Mouse (Mus musculus) MEL (cell line): Measurements from ENCODE around the gene Csmd2. TPM values are rescaled to one million over a fixed set of nuclear protein-coding genes. Genes with fewer than 3 reads are reported as not detected.

ENCODE experiments used
- DNase-seq: peaks from one replicate; pipeline ENCODE4 v3.0.0; 2011; ENCODE audit warnings: low read depth, low spot score
- H3K27ac ChIP-seq: 2 replicates; pipeline ENCODE4 v1.5.1; 2012; ENCODE audit warnings: low read depth, mild to moderate bottlenecking, control low read depth, low read length, moderate library complexity; ENCODE audit not compliant: control insufficient read depth
- H3K27me3 ChIP-seq, 2 experiments: fragments of 150-350 bp in 1 of 2; sonication (generic) in 1 of 2; 2 replicates each; pipeline ENCODE4 v1.6.1; 2012; ENCODE audit warnings: low read length in 2 of 2, mild to moderate bottlenecking in 2 of 2, improper control_type of control experiment in 1 of 2, moderate library complexity in 1 of 2; ENCODE audit not compliant: insufficient read depth in 2 of 2, control insufficient read depth in 1 of 2
- H3K36me3 ChIP-seq, 2 experiments: 2 replicates each; pipeline ENCODE4 v1.6.1; 2012 to 2014; ENCODE audit warnings: low read length in 2 of 2, improper control_type of control experiment in 1 of 2, inconsistent platforms in 1 of 2, mild to moderate bottlenecking in 1 of 2; ENCODE audit not compliant: insufficient read depth in 2 of 2, control insufficient read depth in 1 of 2
- H3K4me1 ChIP-seq, 2 experiments: fragments of 150-350 bp in 1 of 2; sonication (generic) in 1 of 2; 2 replicates each; pipeline ENCODE4 v1.6.1; 2012; ENCODE audit warnings: low read length in 2 of 2, improper control_type of control experiment in 1 of 2, mild to moderate bottlenecking in 1 of 2; ENCODE audit not compliant: insufficient read depth in 2 of 2, control insufficient read depth in 1 of 2
- H3K4me3 ChIP-seq, 2 experiments: fragments of 150-350 bp in 1 of 2; sonication (generic) in 1 of 2; 2 replicates each; pipeline ENCODE4 v1.5.1; 2012; ENCODE audit warnings: low read depth in 2 of 2, low read length in 2 of 2, mild to moderate bottlenecking in 2 of 2, moderate library complexity in 2 of 2, control low read depth in 1 of 2, improper control_type of control experiment in 1 of 2; ENCODE audit not compliant: control insufficient read depth in 1 of 2, insufficient read depth in 1 of 2
- H3K79me2 ChIP-seq: 2 replicates; pipeline ENCODE4 v1.6.1; 2012; ENCODE audit warnings: mild to moderate bottlenecking, low read length, moderate library complexity; ENCODE audit not compliant: control insufficient read depth, poor library complexity, insufficient read depth
- H3K9ac ChIP-seq: 2 replicates; pipeline ENCODE4 v1.6.1; 2012; ENCODE audit warnings: low read depth, mild to moderate bottlenecking, control low read depth, low read length, moderate library complexity; ENCODE audit not compliant: control insufficient read depth, poor library complexity, severe bottlenecking
- H3K9me3 ChIP-seq: fragments of 150-350 bp; sonication (generic); replicated peaks from 2 replicates; pipeline ENCODE4 v1.6.1; 2012; ENCODE audit warnings: mild to moderate bottlenecking, low read length, improper control_type of control experiment, moderate library complexity; ENCODE audit not compliant: insufficient read depth
- BHLHE40 ChIP-seq: IDR thresholded peaks from 2 replicates; pipeline ENCODE4 v1.6.1; 2012; ENCODE audit warnings: low read depth, mild to moderate bottlenecking, inconsistent platforms, low read length, improper control_type of control experiment, borderline replicate concordance
- CHD1 ChIP-seq: IDR thresholded peaks from 2 replicates; pipeline ENCODE4 v1.6.1; 2012; ENCODE audit warnings: low read depth, mild to moderate bottlenecking, inconsistent platforms, low read length, improper control_type of control experiment
- MAFK ChIP-seq: IDR thresholded peaks from 2 replicates; pipeline ENCODE4 v1.6.1; 2011; ENCODE audit warnings: low read depth, mild to moderate bottlenecking, low read length, improper control_type of control experiment, borderline replicate concordance
- MAZ ChIP-seq: IDR thresholded peaks from 2 replicates; pipeline ENCODE4 v1.6.1; 2012; ENCODE audit warnings: low read depth, mild to moderate bottlenecking, inconsistent platforms, low read length, improper control_type of control experiment
- MYB ChIP-seq: IDR thresholded peaks from 2 replicates; pipeline ENCODE4 v1.6.1; 2011; ENCODE audit warnings: mild to moderate bottlenecking, low read depth, low read length, improper control_type of control experiment
- NRF1 ChIP-seq: IDR thresholded peaks from 2 replicates; pipeline ENCODE4 v1.6.1; 2014; ENCODE audit warnings: low read depth, mild to moderate bottlenecking, inconsistent platforms, low read length, improper control_type of control experiment, moderate library complexity; ENCODE audit not compliant: poor library complexity, insufficient read depth, severe bottlenecking
- SIN3A ChIP-seq: IDR thresholded peaks from 2 replicates; pipeline ENCODE4 v1.6.1; 2012; ENCODE audit warnings: low read length, improper control_type of control experiment, inconsistent platforms
- TBP ChIP-seq: IDR thresholded peaks from 2 replicates; pipeline ENCODE4 v1.8.0; 2011; ENCODE audit warnings: low read depth, low read length, improper control_type of control experiment
- UBTF ChIP-seq: IDR thresholded peaks from 2 replicates; pipeline ENCODE4 v1.6.1; 2012; ENCODE audit warnings: low read depth, mild to moderate bottlenecking, inconsistent platforms, low read length, improper control_type of control experiment, moderate library complexity, borderline replicate concordance; ENCODE audit not compliant: insufficient read depth
- USF1 ChIP-seq: IDR thresholded peaks from 2 replicates; pipeline ENCODE4 v1.6.1; 2014; ENCODE audit warnings: low read depth, mild to moderate bottlenecking, inconsistent platforms, low read length, improper control_type of control experiment, moderate library complexity
- ZC3H11A ChIP-seq: IDR thresholded peaks from 2 replicates; pipeline ENCODE4 v1.6.1; 2012; ENCODE audit warnings: low read depth, mild to moderate bottlenecking, inconsistent platforms, low read length, improper control_type of control experiment
- ZKSCAN1 ChIP-seq: IDR thresholded peaks from 2 replicates; pipeline ENCODE4 v1.6.1; 2012; ENCODE audit warnings: low read depth, mild to moderate bottlenecking, inconsistent platforms, low read length, improper control_type of control experiment, moderate library complexity
- polyA plus RNA-seq, 2 experiments: library from polyadenylated mRNA; stranded (reverse) in 1 of 2; unstranded in 1 of 2; fragments of >175 nt in 1 of 2; fragments of >200 nt in 1 of 2; gene quantifications; 2 replicates each; pipeline versions ENCODE4 v1.2.1 to v1.2.4; 2012; ENCODE audit warnings: low replicate concordance in 2 of 2, low read depth in 1 of 2; ENCODE audit not compliant: insufficient read length in 2 of 2, insufficient read depth in 1 of 2, missing spikeins in 1 of 2
- total RNA-seq: library from RNA; depleted of rRNA; stranded (reverse); fragments of 300-350 nt; gene quantifications from 2 replicates; pipeline ENCODE4 v1.2.3, GENCODE M21; 2012

Csmd2 gene
- total and polyA plus RNA-seq, 3 experiments: not detected

- Histone ChIP-seq H3K79me2 (no peaks in the 10 kb centered on the region), H3K27me3 (no peaks in the 10 kb centered on the region)
- no peak for TF ChIP-seq NRF1
- TF ChIP-seq, all 39 proteins: peak for 0
- no peaks in the 10 kb centered on the region for H3K36me3 ChIP-seq
- H3K27ac ChIP-seq: no peak overlapping the region
- H3K4me1 ChIP-seq: no peaks in the 10 kb centered on the region
- H3K9ac ChIP-seq: no peak overlapping the region
- H3K9me3 ChIP-seq: no peaks in the 10 kb centered on the region
- no peak for DNase-seq
- H3K4me3 ChIP-seq: no peak overlapping the region
Observed at GRCm38 (mm10) chr4:128233458-128233857, 245.8 kb downstream of the Csmd2 start.

GRCm38 (mm10) chr4:128239113-128239512, 251.5 kb downstream of the Csmd2 start:
- no peaks in the 10 kb centered on the region for H3K9me3 ChIP-seq

GRCm38 (mm10) chr4:128241075-128241853, 253.6 kb downstream of the Csmd2 start:
- no peaks in the 10 kb centered on the region for H3K27me3 ChIP-seq
- H3K9ac ChIP-seq: no peak overlapping the region
- no peaks in the 10 kb centered on the region for H3K9me3 ChIP-seq
- DNase-seq: no peak
- no peaks in the 10 kb centered on the region for H3K4me1 ChIP-seq
- no peaks in the 10 kb centered on the region for H3K36me3 ChIP-seq
- H3K4me3 ChIP-seq: no peak overlapping the region
- TF ChIP-seq MAZ: no peak
- TF ChIP-seq UBTF: no peak
- no peak for TF ChIP-seq MAFK
- TF ChIP-seq USF1: no peak
- TF ChIP-seq MYB: no peak
- TF ChIP-seq ZC3H11A: no peak
- no peak for TF ChIP-seq CHD1
- TF ChIP-seq BHLHE40: no peak
- no peak for TF ChIP-seq ZKSCAN1
- no peak overlapping the region for H3K27ac ChIP-seq
- no peaks in the 10 kb centered on the region for H3K79me2 ChIP-seq

More at GRCm38 (mm10) chr4:128239113-128239512, 251.5 kb downstream of the Csmd2 start:
- no peak for TF ChIP-seq SIN3A
- TF ChIP-seq MAZ: no peak
- TF ChIP-seq TBP: no peak
- TF ChIP-seq, all 39 proteins: peak for 0
- Histone ChIP-seq H3K4me1 (no peaks in the 10 kb centered on the region), H3K4me3 (no peak overlapping the region), H3K9ac (no peak overlapping the region), H3K27me3 (no peaks in the 10 kb centered on the region), H3K27ac (no peak overlapping the region), H3K79me2 (no peaks in the 10 kb centered on the region), H3K36me3 (no peaks in the 10 kb centered on the region)
- no peak for DNase-seq
